Mouse (Mus musculus) embryonic facial prominence, embryonic 13.5 days (tissue): ENCODE measurements around the gene Rhbdd1. TPM values are rescaled to one million over a fixed set of nuclear protein-coding genes. Genes with fewer than 3 reads are reported as not detected.

Source experiments
- ATAC-seq: fragments of 200-750 bp; cut with Nextera tagmentation; 2 replicates; pipeline ENCODE4 v1.8.0; 2017; ENCODE audit warnings: low read depth; ENCODE audit not compliant: insufficient number of reproducible peaks, insufficient read depth, low FRiP score, low TSS enrichment
- H3K27ac ChIP-seq: fragments of 300-500 bp; sonication (generic); 2 replicates; pipeline ENCODE4 v1.5.1; 2015; ENCODE audit warnings: moderate library complexity, mild to moderate bottlenecking, inconsistent platforms
- H3K27me3 ChIP-seq: fragments of 300-500 bp; sonication (generic); 2 replicates; pipeline ENCODE4 v1.6.1; 2015; ENCODE audit warnings: mild to moderate bottlenecking, inconsistent platforms
- H3K36me3 ChIP-seq: fragments of 300-500 bp; sonication (generic); 2 replicates; pipeline ENCODE4 v1.6.1; 2015; ENCODE audit warnings: mild to moderate bottlenecking, inconsistent platforms
- H3K4me1 ChIP-seq: fragments of 300-500 bp; sonication (generic); 2 replicates; pipeline ENCODE4 v1.6.1; 2015; ENCODE audit warnings: inconsistent platforms
- H3K4me2 ChIP-seq: fragments of 300-500 bp; sonication (generic); 2 replicates; pipeline ENCODE4 v1.6.1; 2015; ENCODE audit warnings: moderate library complexity, mild to moderate bottlenecking, inconsistent platforms
- H3K4me3 ChIP-seq: fragments of 300-500 bp; sonication (generic); 2 replicates; pipeline ENCODE4 v1.5.1; 2015; ENCODE audit warnings: mild to moderate bottlenecking, inconsistent platforms
- H3K9ac ChIP-seq: fragments of 300-500 bp; sonication (generic); 2 replicates; pipeline ENCODE4 v1.6.1; 2015; ENCODE audit warnings: mild to moderate bottlenecking, inconsistent platforms
- H3K9me3 ChIP-seq: fragments of 300-500 bp; sonication (generic); 2 replicates; pipeline ENCODE4 v1.6.1; 2016; ENCODE audit warnings: inconsistent platforms
- WGBS: fragments of 180-500 bp; shearing (Covaris S2); methylation state at CpG from one replicate; pipeline ENCODE4 v1.1.7; 2015; ENCODE audit warnings: mixed read lengths; 5-methylcytosine and 5-hydroxymethylcytosine counted together
- polyA plus RNA-seq: library from polyadenylated mRNA; unstranded; fragments of >200 nt; fragmentation: Nextera tagmentation; extraction: Ambion mirVana; gene quantifications from 2 replicates; pipeline ENCODE4 v1.2.1, GENCODE M21; 2015

Rhbdd1 gene
- polyA plus RNA-seq, 1 experiment from 2014 or later: 6.3 TPM

DNA sequence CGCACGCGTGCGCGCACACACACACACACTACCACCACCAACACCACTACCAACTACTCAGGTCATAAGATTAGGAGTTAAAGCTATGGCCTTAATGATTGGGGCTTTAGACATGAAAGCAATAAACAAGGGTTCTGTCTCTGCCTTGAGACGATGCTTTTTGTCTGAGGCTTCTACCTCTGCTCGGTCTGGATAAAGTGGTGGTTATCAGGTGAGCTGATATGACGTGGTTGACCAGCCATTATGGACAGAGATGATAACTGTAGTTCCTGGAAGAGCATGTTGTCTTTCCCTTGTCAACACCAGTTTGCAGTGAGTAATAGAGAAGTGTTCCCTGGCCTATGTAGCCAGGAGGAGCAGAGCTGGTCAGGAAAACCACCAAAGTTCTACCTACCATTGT is 57.7 kb downstream of the Rhbdd1 start:
- Histone ChIP-seq H3K9ac (no peak overlapping the region), H3K4me2 (no peak overlapping the region), H3K36me3 (no peaks in the 10 kb centered on the region), H3K27ac (no peak overlapping the region), H3K4me1 (peaks cover 7% of the 10 kb centered on the region; the same call in 1 of the 2 replicates), H3K9me3 (no peaks in the 10 kb centered on the region), H3K27me3 (no peaks in the 10 kb centered on the region), H3K4me3 (no peak overlapping the region)
- no peak for ATAC-seq
- 99% methylated on average over 8 of the region's 8 CpGs for WGBS

DNA sequence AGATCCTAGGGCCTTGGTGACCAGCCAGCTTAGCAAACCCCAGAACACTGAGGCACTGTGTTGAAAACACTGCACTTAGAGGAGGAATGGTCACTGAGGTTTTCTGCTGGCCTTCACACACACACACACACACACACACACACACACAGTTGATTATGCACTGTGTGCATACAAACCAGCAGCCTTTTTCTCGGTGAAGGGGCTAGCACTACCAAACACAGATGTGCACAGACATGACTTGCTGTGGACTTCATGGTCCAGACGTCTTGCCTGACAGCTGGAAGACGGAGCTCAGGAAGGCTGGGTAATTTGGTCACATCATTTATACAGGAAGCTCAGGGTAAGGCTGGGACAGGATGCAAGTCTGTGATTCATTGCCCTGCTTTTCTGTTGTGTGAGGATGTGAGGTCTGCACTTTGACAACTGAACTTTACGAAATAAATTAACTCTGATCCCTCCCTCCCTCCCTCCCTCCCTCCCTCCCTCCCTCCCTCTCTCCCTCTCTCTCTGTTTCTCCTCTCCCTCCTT is 58.6 kb downstream of the Rhbdd1 start:
- Histone ChIP-seq H3K9me3 (no peaks in the 10 kb centered on the region), H3K36me3 (no peaks in the 10 kb centered on the region), H3K4me1 (peaks cover 7% of the 10 kb centered on the region; the same call in 1 of the 2 replicates), H3K9ac (no peak overlapping the region), H3K27ac (no peak overlapping the region), H3K4me2 (no peak overlapping the region), H3K4me3 (no peak overlapping the region), H3K27me3 (no peaks in the 10 kb centered on the region)
- 12% methylated on average over 4 of the region's 4 CpGs for WGBS
- ATAC-seq: no peak

DNA sequence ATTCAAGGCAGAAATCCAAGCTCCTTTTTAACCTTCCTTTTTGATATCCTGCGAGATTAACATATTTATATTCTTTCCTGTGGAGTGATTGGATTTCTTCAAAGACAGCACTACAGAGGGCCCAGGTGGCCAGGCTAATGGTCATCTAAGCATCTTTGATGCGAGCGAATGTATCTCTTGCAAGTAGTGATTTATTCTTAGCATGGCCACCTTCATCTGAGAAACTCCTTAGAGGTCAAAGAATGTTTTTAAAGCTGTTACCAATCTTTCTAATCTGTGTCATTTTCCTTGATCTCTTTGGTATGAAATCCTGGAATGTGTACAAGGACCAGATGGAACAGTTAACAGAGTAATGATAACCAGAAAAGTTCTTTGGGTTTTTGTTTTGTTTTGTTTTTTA is 59.2 kb downstream of the Rhbdd1 start:
- peaks cover 7% of the 10 kb centered on the region; the same call in 1 of the 2 replicates for H3K4me1 ChIP-seq
- H3K27me3 ChIP-seq: no peaks in the 10 kb centered on the region
- no peaks in the 10 kb centered on the region for H3K9me3 ChIP-seq
- ATAC-seq: no peak
- no peak overlapping the region for H3K9ac ChIP-seq
- no peak overlapping the region for H3K27ac ChIP-seq
- no peak overlapping the region for H3K4me3 ChIP-seq
- no peaks in the 10 kb centered on the region for H3K36me3 ChIP-seq
- no peak overlapping the region for H3K4me2 ChIP-seq
- 27% methylated on average over 3 of the region's 3 CpGs for WGBS

DNA sequence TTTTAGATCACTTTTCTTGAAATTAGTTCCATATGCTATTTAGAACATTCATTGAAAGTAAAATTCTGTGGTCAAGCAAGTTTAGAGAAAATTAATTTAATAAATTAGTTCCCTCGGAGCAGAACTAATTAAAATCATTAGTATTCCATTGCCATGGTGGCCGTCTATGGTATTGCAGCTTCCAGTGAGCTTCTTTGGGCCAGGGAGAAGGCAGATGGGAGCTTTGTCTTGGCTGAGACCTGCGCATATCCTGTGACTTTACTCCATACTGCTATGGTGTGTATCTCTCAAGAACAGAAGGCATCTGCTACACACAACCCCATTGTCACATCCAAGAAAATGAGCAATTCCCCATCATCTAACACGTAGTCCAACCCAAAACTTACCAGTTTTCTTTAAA is 65.7 kb downstream of the Rhbdd1 start:
- Histone ChIP-seq H3K9me3 (no peaks in the 10 kb centered on the region), H3K27ac (no peak overlapping the region), H3K4me2 (no peak overlapping the region), H3K4me3 (no peak overlapping the region), H3K9ac (no peak overlapping the region), H3K36me3 (no peaks in the 10 kb centered on the region), H3K4me1 (peaks cover 11% of the 10 kb centered on the region), H3K27me3 (no peaks in the 10 kb centered on the region)
- WGBS: 46% methylated on average over 4 of the region's 4 CpGs
- no peak for ATAC-seq

DNA sequence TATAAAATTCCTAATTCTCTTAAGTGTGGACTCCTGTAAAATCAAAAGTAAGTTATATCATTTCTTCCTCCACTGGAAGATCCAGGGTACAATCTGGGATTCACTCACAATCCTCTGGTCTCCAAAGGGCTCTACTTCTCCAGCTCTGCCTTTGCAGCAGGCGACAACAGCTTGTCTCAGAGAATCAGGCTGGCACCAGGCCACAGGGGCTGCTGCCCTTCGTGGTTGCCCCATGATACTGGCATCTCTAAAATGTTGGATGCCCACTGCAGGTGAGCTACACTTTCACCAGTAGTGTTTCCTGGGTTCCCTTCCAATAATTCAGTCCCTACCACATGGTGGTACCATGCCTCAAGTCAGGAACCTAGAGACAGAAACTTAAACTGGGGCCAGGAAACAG is 67.9 kb downstream of the Rhbdd1 start:
- no peak overlapping the region for H3K4me3 ChIP-seq
- ATAC-seq: no peak
- no peak overlapping the region for H3K27ac ChIP-seq
- no peak overlapping the region for H3K4me2 ChIP-seq
- no peaks in the 10 kb centered on the region for H3K9me3 ChIP-seq
- 92% methylated on average over 2 of the region's 2 CpGs for WGBS
- H3K36me3 ChIP-seq: no peaks in the 10 kb centered on the region
- H3K9ac ChIP-seq: no peak overlapping the region
- peaks cover 11% of the 10 kb centered on the region for H3K4me1 ChIP-seq
- H3K27me3 ChIP-seq: no peaks in the 10 kb centered on the region

DNA sequence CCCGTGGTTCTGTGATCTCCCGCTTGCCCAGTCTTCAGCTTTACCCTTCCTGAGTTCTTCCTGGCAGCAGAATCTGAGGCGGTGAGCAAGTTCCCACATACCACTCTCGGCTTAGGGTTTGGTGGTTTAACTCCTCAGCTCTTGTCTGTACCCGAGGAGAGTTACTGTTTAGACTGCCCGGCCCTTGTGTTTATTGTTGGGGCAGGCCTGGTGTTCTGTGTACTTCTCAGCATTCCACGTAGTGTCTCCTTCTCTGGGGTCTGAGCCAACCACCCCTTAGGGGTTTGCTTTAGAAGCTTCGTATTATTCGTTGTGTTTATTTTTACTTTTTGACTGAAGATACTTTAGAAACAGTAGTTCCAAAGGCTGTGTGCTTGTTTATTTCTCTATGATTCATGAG is 68.8 kb downstream of the Rhbdd1 start:
- no peaks in the 10 kb centered on the region for H3K36me3 ChIP-seq
- H3K9ac ChIP-seq: no peak overlapping the region
- no peaks in the 10 kb centered on the region for H3K9me3 ChIP-seq
- WGBS: 38% methylated on average over 9 of the region's 9 CpGs
- peak overlapping the region; percentile 12 for H3K27ac ChIP-seq
- no peak overlapping the region for H3K4me2 ChIP-seq
- no peak for ATAC-seq
- no peaks in the 10 kb centered on the region for H3K27me3 ChIP-seq
- no peak overlapping the region for H3K4me3 ChIP-seq
- peaks cover 11% of the 10 kb centered on the region for H3K4me1 ChIP-seq

DNA sequence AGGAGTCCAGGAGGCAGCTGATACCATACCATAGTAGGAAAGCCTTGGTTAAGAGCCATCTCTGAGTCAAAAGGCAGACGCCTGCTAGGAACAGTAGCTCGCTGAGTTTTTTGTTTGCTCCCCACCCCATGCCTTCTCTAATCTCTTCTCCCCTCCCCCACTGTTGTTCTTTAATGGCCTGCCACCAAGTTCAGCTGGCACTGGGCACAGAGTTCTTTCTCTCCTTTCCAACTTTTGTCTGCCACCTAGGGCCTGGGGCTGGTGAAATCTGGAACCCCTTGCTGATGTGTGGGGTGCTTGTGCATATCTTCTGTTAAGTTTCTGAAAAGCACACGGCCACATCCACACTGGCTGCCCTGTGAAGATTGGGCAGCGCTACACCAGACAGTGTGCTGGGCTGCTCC is 69.6 kb downstream of the Rhbdd1 start:
- Histone ChIP-seq H3K4me1 (peaks cover 11% of the 10 kb centered on the region), H3K27ac (no peak overlapping the region), H3K4me3 (no peak overlapping the region), H3K27me3 (no peaks in the 10 kb centered on the region), H3K9ac (no peak overlapping the region), H3K36me3 (no peaks in the 10 kb centered on the region), H3K4me2 (no peak overlapping the region), H3K9me3 (no peaks in the 10 kb centered on the region)
- ATAC-seq: no peak
- 56% methylated on average over 4 of the region's 4 CpGs for WGBS

DNA sequence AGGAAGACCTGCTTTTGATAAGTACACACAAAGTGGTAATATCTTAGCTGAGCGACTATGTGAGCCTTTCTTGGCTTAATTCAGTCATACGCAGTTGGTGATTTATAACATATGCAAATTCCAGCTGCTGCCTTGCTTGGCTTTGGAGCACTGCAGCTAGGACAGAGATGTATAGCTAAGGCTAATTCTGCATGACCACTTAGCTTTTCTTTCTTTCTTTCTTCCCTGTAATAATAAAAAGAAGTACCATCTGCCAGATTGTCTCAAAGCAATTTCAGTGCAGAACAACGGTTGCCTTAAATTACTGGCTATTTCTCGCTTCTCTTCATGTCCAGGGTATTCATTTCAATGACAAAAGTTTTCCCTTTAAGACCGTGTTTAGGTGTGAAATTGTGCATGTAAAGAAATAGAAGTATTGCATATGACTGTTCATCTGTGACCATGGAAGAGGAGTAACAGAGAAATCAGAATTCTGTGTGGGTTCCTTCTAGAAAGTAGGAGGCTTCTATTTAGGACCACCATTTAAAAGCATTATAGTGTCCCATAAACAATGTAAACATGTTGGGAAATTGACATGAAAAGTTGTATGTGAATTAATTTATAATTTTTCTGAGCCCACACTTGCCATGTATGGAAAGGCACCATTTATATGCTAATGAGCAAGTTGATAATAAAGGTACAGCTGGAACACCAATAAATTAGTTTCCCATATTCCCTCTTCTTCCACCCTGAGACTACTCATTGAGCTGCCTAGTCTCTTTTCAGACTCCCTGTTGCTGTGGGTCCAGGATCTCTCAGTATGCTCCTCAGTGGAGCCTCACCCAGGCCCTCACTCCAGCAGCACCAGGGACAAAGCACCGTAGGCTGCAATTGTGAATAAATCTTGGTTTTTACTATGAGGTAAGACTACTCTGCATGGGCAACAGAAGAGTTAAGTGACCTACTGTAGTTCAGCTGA is 70.8 kb downstream of the Rhbdd1 start:
- H3K9ac ChIP-seq: no peak overlapping the region
- no peak overlapping the region for H3K4me2 ChIP-seq
- H3K4me3 ChIP-seq: no peak overlapping the region
- no peak overlapping the region for H3K27ac ChIP-seq
- H3K9me3 ChIP-seq: no peaks in the 10 kb centered on the region
- no peak for ATAC-seq
- H3K27me3 ChIP-seq: no peaks in the 10 kb centered on the region
- no peaks in the 10 kb centered on the region for H3K36me3 ChIP-seq
- WGBS: 58% methylated on average over 6 of the region's 6 CpGs
- peaks cover 11% of the 10 kb centered on the region for H3K4me1 ChIP-seq

DNA sequence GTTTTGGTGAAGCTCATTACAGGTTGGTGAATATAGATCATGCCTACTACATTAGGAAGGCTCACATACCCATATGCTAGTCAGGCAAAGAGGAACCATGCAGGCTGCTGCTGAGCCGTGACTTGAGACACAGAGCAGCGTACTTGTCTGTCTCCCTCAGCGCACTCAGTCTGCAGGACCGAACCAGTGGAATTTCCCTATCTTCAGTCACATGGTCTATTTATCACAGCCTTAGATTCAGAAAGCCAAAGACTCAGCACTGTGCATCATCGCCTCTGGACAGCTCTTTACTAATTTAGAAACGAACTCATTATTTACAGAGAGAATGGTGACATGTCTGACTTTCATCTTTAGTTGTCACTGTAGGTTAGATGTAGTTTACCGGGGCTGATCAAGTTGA is 73.1 kb downstream of the Rhbdd1 start:
- H3K4me2 ChIP-seq: no peak overlapping the region
- no peak overlapping the region for H3K9ac ChIP-seq
- no peak overlapping the region for H3K4me3 ChIP-seq
- no peaks in the 10 kb centered on the region for H3K36me3 ChIP-seq
- 82% methylated on average over 7 of the region's 7 CpGs for WGBS
- ATAC-seq: no peak
- H3K9me3 ChIP-seq: no peaks in the 10 kb centered on the region
- H3K27ac ChIP-seq: no peak overlapping the region
- H3K27me3 ChIP-seq: no peaks in the 10 kb centered on the region
- peaks cover 11% of the 10 kb centered on the region for H3K4me1 ChIP-seq

DNA sequence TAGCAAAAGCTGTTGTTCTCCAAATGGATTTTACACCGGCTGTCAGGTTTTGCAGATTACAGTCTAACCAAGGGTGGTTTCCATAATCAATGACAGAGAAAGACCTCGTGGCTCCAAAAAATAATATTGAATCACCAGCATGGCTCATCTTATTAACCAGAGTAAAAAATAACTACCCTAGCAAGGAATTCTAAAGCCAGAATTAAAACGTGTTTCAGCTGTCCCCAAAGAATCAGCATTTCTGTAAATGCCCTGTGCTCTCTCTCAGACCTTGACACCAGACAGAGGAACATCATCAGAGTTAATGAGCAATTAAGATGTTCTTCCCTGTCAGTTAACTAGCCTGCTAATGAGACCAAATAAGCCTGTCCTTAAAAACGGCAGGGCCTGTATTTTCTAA is 79.1 kb downstream of the Rhbdd1 start:
- ATAC-seq: no peak
- Histone ChIP-seq H3K27me3 (no peaks in the 10 kb centered on the region), H3K4me2 (no peak overlapping the region), H3K27ac (no peak overlapping the region), H3K9ac (no peak overlapping the region), H3K36me3 (no peaks in the 10 kb centered on the region), H3K4me1 (no peaks in the 10 kb centered on the region), H3K9me3 (no peaks in the 10 kb centered on the region), H3K4me3 (no peak overlapping the region)
- 48% methylated on average over 4 of the region's 4 CpGs for WGBS

DNA sequence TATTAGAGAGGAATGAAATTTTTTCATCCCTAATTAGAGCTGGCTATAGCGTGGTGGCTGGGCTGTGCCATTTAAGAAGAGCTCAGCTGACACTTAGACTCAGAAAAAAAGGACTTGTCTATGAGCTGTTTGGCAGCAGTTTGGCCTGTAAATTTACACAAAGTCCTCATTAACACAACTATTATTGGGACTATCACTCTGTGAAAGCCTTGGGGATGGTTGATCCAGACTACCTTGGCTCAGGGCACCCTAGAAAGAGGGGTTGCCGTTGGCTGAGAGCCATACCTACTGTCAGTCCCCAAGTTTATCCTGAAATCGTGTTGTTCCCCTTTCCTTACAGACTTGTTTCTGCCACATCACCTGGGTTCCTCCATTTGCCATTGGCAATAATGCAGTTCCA is 91.5 kb downstream of the Rhbdd1 start:
- Histone ChIP-seq H3K9ac (no peak overlapping the region), H3K9me3 (no peaks in the 10 kb centered on the region), H3K27me3 (no peaks in the 10 kb centered on the region), H3K27ac (no peak overlapping the region), H3K36me3 (no peaks in the 10 kb centered on the region), H3K4me3 (no peak overlapping the region), H3K4me1 (0 out of 2 replicates have a peak, but pooled peaks cover 4% of the 10 kb centered on the region), H3K4me2 (no peak overlapping the region)
- WGBS: 76% methylated on average over 3 of the region's 3 CpGs
- ATAC-seq: no peak

DNA sequence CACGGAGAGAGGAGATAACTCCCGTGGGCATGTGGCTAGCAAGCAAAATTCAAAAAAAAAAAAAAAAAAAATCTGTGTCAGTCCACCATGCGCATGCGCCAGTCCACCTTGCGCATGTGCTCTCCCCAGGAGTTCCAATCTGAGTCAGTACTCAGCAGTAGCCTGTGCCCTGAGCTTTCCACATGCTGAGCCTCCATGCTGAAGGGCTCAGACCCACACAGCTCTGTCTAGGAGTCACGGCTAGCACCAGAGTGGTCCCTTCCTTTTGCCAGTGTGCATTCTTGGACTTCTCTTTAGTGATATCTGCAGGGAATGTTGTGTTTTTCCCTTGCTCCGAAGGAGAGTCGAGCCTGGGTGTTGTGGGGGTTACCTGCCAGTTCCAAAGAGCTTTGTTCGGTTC is 93.0 kb downstream of the Rhbdd1 start:
- Histone ChIP-seq H3K36me3 (no peaks in the 10 kb centered on the region), H3K27me3 (no peaks in the 10 kb centered on the region), H3K4me2 (no peak overlapping the region), H3K4me1 (0 out of 2 replicates have a peak, but pooled peaks cover 4% of the 10 kb centered on the region), H3K9ac (no peak overlapping the region), H3K27ac (no peak overlapping the region), H3K4me3 (no peak overlapping the region), H3K9me3 (no peaks in the 10 kb centered on the region)
- 90% methylated on average over 9 of the region's 9 CpGs for WGBS
- no peak for ATAC-seq
